Mouse (Mus musculus): ENCODE data around the gene Nxn.

- TF ChIP-seq CTCF (IDR thresholded peaks at IDR 0.05; ENCODE audit: low read depth, low read length) (no peak), EP300 (IDR thresholded peaks at IDR 0.05; ENCODE audit: insufficient read depth, low read depth, low read length) (no peak), POLR2A (IDR thresholded peaks at IDR 0.05; ENCODE audit: insufficient read depth, low read length) (no peak)
Observed at GRCm38 (mm10) chr11:76292831-76293230, 106.1 kb downstream of the Nxn start.

Measured in ES-Bruce4 (cell line).